Mouse (Mus musculus): ENCODE results near the gene Atg4d.

GRCm38 (mm10) chr9:21265611-21266010 lies 518 bp downstream of the Atg4d start:
- TF ChIP-seq CTCF (IDR thresholded peaks at IDR 0.05; ENCODE audit: extremely low read depth, insufficient read depth, low read length) (no peak), POLR2A (IDR thresholded peaks at IDR 0.05; ENCODE audit: extremely low read depth, insufficient read depth, low read length) (no peak)
